Mouse (Mus musculus) ovary, postnatal 10 days (tissue): ENCODE data around the gene Uvrag.

Experiments
- DNase-seq: peaks from one replicate; pipeline ENCODE4 v3.0.0; 2022; ENCODE audit warnings: low spot score

Gene Uvrag

DNA sequence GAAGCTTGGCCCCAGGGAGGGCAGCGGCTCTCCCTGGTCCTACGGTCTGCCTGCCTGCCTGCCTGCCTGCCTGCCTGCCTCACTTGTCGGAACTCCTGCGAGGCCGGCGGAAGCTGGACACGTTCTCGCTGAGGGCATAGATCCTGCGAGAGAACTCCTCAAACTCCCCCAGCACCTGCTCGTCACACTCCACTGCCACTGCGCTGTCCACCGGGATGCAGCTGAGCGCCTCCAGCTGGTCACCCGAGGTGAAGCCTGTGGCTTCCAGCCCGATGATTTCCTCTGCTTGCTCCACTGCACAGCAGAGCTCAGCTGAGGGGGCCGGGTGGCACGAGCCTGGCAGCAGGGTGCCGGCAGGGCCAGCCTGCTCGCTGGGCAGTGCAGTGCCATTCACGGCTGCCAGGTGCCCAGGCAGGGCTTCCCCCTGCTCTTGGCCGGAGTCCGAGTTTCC, 253.1 kb downstream of the Uvrag start:
- DNase-seq, result no peak

DNA sequence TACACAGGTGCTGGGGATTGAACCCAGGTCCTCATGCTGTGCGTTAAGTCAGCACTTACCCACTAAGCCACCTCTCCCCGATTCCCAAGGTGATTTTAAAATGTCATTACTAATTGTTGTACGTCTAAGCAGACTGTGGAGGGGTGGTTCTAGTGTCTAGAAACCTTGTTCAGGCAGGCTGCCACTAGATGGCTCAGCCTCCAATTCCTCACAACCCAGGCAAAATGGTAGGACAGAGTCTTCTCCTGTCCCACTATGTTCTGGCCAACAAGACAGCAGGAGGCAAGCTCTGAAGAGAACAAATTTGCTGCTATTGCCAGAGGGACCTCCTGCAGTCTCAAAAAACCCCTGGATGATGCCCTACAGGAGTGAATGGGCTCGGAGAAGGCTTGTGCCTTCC, 259.1 kb downstream of the Uvrag start:
- DNase-seq, result no peak

DNA sequence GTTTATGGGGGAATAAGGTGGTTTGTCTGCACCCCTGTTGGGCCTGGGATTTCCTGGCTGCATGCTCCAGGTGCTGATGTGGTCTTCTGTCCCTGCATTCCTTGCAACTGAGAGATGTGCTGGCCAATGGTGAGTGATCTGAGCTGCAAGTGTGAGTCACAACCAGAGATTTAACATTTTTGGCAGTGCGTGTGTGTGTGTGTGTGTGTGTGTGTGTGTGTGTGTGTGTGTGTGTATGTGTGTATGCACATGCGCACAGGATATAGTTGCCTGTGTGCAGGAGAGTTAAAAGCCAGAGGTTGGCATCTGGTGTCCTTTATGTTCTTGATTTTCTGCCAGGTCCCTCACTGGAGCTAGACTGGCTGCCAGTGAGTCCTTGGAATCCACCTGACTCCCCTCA, 261.8 kb downstream of the Uvrag start:
- no peak for DNase-seq

DNA sequence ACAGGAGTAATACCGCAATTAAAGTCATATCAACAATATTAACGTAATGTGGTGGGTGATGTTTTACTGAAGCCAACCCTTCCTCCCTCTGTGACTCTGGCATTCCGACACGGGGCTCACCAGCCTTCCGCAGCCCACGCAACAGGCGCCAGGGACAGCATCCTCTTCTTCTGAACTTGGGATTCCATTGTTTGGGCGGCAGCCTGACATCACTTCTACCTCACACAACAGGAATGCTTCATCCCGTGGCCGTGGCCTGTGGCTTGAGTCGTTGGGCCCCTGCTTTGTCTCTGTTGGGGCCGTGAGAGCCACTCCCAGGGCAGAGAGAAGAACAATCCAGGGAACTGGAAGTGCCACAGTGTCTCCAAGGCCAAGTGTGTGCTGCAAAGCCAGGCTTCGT, 264.8 kb downstream of the Uvrag start:
- DNase-seq, result no peak

DNA sequence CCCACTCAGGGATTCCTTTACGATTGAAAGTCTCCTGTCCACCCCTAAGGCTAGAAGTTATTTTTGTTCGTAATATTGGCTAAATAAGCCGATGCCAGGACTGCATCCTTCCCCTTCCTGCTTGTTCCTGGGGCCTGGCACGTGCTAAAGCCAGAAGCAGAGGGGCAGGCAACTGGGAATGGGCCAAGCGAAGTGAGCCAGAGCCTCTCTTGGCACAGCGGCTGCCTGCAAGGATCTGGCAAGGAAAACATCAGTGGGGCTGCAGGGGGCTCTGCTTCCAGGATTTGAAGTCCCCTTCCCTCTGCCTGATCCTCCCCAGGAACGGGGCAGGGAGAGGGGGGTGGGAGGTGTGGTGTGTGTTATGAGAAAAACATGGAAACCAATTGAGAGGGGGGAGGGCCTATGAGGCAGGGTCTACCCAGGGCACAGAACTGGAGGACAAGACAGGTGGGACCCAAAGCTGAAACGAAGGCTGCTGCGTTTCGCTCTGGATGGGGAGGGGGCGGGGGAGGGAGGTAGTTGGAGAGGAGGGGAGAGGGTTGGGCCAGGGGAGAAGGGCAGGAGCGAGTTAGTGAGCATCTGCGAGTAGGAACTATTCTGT, 265.5 kb downstream of the Uvrag start:
- DNase-seq, result no peak

DNA sequence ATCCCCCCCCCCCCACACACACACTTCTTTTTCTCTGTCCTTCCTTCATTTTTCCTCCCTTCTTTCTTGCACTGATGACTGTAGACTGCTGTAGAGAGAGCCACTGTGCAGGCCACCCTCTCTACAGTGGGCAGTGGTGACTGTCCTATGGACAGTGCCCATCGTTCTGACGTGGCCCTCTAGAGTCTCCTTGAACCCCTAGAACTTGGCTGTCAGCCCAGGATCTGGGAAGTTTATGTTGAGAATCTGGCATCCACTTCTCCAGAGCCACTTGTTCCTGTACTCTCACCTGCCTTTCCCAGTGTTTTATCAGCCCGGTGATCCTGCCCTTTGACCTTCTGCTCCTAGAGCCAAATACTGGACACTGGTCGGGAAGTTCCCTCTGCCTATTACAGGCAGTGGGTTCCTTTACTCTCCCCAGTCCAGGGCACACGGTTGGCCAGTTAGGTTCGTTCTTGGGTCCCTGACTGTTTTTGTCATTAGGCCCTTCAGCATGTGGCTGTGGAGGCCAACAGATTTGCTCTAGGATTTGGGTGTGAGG, 266.5 kb downstream of the Uvrag start:
- DNase-seq, result no peak

DNA sequence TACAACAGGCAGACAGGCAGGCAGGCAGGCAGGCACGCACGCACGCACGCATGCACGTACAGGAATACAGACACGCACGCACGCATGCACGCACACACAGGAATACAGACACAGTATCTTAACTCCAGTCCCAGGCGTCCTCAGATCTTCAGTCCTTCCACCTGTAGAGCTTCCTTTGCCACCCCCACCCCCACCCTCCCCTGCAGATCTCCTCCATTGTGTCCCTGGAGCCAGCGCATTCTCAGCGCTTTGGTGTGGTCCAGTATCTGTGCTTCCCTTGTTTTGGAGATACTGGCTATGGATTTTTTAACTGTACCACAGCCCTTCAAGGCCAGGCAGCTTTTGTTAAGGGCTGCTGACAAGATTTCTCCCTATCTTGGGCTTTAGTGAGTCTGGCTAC, 267.6 kb downstream of the Uvrag start:
- no peak for DNase-seq

DNA sequence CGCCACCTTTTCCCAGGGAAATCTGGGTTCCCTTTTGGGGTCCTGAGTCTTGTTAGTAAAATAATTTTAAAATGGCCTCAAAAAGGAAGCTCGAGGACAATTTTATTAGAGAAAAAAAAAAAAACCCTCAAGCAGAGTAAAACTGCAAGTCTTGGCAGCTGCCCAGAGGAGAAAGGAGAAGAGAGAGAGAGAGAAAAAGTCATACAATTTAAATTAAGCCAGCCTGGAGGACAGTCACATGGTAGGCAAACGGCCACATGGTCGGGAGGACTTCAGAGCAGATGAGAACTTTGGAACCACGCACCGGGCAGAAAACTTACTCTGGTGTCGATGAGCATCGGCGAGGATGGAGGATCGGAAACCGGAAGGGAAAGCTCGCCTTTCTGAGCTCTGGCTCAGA, 269.1 kb downstream of the Uvrag start:
- no peak for DNase-seq

DNA sequence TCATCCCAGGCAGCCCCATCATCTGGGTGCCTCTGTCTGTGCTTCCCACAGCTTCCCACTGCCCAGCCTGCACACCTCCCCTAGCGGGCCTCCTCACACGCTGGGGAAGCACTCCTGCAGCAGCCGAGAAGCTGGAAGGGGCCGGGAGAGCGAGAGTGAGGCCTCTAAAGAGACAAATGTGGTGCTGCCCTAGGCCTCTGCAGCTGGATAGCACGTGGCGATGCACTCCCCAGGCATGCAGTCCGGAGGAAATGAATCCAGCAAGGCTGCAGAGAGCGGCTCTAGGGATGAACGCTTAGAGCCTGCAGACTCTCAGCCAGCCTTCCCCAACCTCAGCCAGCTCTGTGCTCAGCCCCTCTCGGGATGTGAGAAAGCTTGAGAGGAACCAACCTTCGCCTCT, 270.1 kb downstream of the Uvrag start:
- DNase-seq, result no peak

DNA sequence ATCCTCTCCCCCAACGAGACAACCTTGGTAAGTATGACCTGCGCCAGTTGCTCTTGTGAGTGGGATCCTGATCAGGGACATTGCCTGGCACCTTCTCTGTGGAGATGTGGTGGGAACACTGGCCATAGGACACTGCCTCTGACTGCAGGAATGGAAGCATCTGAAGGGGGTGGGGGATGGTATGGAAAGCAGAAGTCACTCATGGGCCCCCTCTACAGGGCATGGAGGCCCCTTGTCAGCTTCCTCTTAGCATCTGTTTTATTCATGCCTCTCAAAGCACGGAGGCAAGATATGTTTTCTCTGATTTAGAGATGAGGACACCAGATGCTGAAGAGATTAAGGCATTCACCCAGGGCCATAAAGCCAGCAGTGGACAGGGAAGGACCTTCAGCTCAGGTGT, 271.9 kb downstream of the Uvrag start:
- DNase-seq, result no peak

DNA sequence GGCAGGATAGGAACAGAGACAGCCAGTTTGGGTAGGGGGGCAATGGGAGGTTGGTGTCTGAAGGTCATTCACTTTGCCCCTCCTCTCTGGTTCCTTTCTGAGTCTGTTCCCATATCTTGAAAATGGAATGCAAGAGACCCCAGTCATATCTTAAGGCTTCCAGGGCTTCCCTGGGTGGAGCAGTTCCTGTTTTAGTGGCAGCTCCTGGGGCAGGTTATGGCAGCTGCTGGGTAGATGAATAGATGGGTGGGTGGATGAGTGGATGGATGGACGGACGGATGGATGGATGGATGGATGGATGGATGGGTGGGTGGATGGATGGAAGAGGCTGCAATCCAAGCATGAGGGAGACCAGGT, 273.2 kb downstream of the Uvrag start:
- DNase-seq, result no peak

DNA sequence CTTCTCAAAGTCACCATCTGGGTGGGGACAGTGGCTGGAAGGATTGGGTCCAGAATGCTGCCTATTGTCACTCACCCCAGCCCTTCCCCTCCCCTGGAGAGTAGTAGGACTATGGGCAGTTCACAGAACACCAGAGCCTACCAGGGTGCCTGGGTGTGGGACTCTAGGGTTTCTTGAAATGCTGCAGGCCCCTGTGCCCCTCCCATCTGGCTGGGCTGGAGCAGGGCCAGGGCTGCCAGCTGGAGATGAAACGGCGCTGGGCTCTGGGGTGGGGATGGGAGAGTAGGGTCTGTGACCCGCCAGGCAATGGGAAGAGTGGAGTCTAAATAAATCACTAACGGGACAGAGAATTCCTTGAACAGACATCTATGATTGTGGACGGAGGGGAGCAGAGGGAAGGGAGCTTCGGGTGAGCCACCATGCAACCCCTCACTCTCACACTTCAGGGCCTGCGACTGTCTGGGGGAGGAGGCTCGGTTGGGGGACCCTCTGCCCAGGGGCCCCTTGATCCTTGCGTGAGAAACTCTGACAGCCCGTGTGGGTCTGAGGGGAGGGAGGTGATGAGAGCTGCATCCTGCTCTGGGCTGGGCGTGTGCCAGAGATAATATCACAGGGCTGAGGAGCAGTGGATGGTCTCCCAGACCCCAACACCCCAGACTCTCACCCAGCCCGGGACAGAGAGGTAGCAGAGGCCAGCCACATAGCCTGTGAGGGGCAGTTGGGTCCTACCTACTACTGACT, 273.7 kb downstream of the Uvrag start:
- DNase-seq, result no peak

DNA sequence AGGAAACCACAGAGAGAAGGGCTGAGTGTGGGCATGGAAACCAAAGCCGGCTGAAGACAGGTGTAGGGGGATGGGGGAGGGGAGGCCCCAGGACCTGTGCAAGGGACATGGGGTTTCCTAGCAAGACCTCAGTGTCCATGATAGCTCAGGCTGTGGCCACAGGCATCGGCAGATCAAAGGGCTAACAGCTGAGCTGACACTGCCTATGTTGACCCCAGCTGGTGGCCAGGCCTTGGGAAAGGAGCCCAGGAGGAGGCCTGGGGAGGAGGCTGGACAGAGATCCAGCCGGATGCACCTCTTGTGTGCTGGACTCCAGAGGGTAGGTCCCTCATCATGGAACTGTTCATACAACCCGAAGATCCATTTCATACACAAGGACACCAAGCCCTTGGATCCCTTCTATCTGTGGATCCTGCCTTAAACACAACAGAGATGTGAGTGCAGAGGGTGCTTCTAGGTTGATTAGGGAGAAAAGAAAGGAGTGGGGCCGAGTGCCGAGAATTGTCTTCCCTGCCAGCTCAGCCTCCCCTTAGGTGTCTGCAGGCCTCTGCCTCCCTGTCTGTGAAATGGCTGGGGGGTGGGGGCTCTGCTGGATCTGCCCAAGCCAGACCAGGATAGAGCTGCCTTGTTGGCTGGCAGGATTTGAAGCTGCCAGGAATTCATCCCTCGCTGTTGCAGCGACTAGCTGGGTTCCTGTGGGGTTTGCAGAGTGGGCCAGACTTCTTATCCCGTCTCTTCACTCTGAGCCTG, 276.8 kb downstream of the Uvrag start:
- DNase-seq, result no peak

DNA sequence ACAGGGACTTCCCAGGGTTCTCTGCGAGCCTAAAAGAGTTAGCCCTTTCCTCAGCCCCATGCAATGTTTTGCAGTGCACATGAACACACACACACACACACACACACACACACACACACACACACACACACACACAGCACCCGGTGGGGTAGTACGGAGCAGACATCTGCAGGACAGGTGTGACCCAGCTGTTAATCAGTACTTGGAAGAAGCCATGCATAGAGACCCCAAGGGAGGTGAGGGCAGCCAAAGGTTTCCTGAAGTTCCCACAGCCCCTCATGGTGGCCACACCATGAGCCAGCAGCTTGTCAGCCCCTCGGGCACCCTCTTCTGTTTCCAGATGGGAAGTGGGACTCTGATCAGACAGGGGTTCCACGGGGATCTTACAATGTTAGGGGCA, 277.9 kb downstream of the Uvrag start:
- DNase-seq, result no peak

DNA sequence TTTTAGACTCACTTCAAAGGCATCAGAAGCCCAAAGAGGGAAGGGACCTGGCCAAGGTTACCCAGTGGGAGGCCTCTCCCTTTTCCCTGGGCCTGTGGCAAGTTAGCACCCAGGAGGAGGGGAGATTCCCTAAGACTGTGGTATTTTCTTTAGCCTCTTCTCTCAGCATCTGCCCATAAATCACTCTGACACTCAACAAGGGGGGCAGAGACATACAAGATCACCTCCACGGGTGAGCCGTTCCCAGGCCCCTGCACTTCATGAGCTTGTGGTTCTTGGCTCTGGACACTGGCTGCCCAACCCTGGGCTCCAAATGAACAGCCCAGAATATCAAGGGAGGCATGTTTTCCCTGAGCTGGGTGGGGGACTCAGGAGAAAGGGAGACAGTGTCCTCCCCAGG, 279.9 kb downstream of the Uvrag start:
- DNase-seq, result no peak

DNA sequence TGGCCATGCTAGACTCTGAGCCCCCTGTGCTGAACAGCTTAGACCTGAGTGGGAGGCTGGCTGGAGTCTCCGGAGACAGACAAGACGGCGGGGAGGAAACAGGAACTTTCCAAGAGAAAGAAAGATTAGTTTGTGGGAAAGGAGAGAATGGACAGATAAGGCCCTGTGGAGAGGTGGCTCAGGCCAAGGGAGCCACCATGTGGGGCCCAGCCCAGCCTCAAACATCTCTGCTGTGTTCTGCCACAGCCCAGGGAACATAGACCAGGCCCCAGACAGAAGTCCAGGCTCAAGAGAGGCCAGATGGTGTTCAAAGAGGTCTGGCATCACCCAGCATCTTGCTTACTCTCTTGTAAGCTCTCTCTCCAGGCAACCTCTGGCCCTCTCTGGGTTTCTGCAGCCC, 283.8 kb downstream of the Uvrag start:
- no peak for DNase-seq

DNA sequence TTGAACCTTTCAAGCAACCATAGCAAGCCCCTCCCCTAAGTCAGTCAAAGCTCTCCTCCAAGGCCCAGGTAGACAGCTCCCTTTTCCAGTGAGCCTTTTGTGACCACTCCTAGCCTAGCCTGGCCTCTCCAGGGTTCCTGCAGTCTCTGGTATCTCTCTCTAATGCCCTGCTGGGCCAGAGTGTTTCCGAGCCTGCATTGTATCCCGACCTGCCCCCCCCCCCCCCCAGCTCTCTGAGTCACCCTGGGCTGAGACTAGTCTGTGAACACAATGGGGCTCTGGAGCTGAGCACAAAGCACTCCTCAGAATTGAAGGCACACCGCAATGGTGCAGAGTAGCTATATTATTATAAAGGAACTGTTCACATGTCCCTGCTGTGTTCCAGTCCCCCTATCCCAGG, 284.8 kb downstream of the Uvrag start:
- DNase-seq, result no peak

DNA sequence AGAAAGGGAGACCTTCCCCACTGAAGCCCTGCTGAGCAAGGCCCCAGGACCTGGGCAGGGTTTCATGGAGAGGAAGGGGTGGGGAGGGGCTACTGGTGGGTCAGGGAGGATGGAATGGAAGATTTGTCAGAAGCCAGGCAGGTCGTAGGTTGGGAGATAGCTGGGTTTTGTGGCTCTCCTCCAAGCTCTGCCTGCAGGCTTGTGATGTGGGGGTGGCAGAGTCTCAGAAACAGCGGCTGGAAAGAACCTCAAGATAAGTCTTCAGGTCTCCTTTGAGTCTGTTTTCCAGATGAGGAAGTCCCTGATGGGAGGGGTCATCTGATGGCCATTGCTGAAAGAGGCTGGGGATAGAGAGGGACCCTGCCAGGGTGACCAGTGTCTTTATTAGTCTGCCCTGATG, 285.6 kb downstream of the Uvrag start:
- DNase-seq, result no peak

DNA sequence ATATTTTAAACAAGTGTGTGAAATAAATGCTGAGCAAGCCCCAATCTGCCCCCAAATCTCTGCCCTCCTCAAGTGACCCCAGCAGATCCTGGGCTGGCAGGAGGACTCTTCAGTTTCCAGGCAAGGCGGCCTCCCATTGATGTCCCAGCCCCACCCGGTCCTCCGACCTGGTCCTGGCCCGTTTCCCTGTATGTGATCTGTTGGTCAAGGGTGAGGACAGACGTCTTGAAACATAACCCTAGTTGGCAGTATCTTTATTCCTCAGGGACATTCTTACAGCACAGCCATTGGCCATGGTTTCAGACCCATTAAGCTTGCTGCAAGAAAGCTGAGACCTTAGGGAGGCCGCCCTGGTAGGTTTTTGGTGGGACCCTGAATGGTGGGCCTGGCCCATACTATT, 287.1 kb downstream of the Uvrag start:
- no peak for DNase-seq

DNA sequence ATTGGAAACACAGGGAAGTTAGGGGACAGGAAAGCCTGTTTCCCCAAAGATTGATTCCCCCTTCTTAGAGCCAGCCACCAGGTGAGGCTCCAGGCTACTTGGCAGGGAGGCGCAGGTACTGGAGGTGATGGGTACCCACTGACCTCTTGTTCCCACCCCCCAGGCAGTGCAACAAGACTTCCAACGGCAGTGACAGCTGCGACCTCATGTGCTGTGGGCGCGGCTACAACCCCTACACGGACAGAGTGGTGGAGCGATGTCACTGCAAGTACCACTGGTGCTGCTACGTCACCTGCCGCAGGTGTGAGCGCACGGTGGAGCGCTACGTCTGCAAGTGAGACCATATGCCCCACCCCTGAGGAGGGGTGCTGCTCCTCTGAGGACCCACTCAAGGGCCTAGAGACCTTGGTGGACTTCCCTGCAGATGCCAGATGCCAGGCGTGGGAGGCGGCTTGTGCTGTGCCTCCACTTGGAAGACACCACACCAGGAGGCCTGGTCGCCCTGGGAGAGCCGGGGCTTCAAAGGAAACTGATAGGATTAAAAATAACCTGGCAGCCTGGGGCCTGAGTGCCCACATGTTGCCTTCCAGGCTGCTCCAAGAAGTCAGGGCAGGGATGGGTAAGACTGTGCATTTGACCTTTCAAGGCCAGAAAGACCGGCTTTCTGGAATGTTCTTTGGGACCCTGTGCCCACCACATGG, 287.8 kb downstream of the Uvrag start:
- no peak for DNase-seq

DNA sequence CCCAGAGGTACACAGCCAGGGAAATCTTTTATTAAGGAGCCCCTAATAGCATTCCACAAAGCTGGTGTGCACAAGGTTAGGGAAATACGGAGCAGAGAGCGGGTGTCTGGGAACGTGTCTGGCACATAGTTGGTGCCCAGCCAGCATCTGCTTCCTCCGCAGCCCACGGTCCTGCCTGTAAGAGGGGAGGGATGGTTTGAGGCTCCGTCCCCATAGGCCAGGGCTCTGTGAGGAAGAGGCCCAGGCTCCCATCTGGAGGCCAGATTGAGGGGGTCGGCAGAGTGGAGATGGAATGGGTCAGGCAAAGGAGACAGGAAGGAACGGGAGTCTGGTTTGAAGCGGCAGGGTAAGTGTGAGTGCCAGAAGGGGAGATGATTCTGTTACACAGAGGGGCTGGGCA, 289.7 kb downstream of the Uvrag start:
- no peak for DNase-seq

DNA sequence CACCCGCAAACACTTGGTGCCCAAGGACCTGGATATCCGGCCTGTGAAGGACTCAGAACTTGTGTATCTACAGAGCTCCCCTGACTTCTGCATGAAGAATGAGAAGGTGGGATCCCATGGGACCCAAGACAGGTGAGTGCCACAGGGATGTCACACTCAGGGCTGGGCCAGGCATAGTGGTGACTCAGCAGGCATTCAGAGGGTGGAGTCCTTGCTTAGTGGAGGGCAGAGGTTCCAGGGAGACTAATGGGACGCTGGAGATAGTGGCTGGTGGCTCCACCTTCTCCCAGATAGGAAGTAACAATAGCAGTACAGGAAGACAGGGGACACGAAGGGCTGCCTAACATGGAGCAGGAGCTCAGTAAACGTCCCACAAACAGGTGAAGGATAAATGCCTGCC, 290.6 kb downstream of the Uvrag start:
- DNase-seq, result no peak
